Mouse (Mus musculus) thymus, postnatal 14 days (tissue): ENCODE results near the gene Kcnq1.

ENCODE experiments used
- DNase-seq: peaks from one replicate; pipeline ENCODE4 v3.0.0; 2021

Kcnq1 gene

GRCm38 (mm10) chr7:143375945-143376344 is 269.8 kb downstream of the Kcnq1 start:
- no peak for DNase-seq

GRCm38 (mm10) chr7:143380466-143381073 is 274.4 kb downstream of the Kcnq1 start:
- no peak for DNase-seq

- no peak for DNase-seq
Observed at GRCm38 (mm10) chr7:143386632-143387031, 280.5 kb downstream of the Kcnq1 start.

- no peak for DNase-seq
Observed at GRCm38 (mm10) chr7:143388783-143389695, 282.9 kb downstream of the Kcnq1 start.

- DNase-seq: no peak
Observed at GRCm38 (mm10) chr7:143389860-143390259, 283.7 kb downstream of the Kcnq1 start.

- DNase-seq: no peak
Observed at GRCm38 (mm10) chr7:143390277-143390948, 284.3 kb downstream of the Kcnq1 start.

GRCm38 (mm10) chr7:143395113-143395563 is 289.0 kb downstream of the Kcnq1 start:
- DNase-seq: no peak

- no peak for DNase-seq
Observed at GRCm38 (mm10) chr7:143399756-143400155, 293.6 kb downstream of the Kcnq1 start.

GRCm38 (mm10) chr7:143400599-143400998 is 294.4 kb downstream of the Kcnq1 start:
- DNase-seq: no peak

- DNase-seq: no peak
Observed at GRCm38 (mm10) chr7:143401429-143402016, 295.4 kb downstream of the Kcnq1 start.

GRCm38 (mm10) chr7:143404296-143404695 is 298.1 kb downstream of the Kcnq1 start:
- peak; percentile 65 for DNase-seq

GRCm38 (mm10) chr7:143407931-143408501 is 301.9 kb downstream of the Kcnq1 start:
- no peak for DNase-seq

GRCm38 (mm10) chr7:143408615-143409021 is 302.5 kb downstream of the Kcnq1 start:
- no peak for DNase-seq

GRCm38 (mm10) chr7:143412606-143413005 is 306.4 kb downstream of the Kcnq1 start:
- DNase-seq: no peak

GRCm38 (mm10) chr7:143415070-143415469 is 308.9 kb downstream of the Kcnq1 start:
- peak; percentile 79 for DNase-seq

- DNase-seq: no peak
Observed at GRCm38 (mm10) chr7:143416406-143416805, 310.2 kb downstream of the Kcnq1 start.

GRCm38 (mm10) chr7:143417875-143418274 is 311.7 kb downstream of the Kcnq1 start:
- DNase-seq: no peak

- DNase-seq: no peak
Observed at GRCm38 (mm10) chr7:143419585-143420160, 313.5 kb downstream of the Kcnq1 start.

- DNase-seq: no peak
Observed at GRCm38 (mm10) chr7:143428142-143428813, 322.1 kb downstream of the Kcnq1 start.

- DNase-seq: no peak
Observed at GRCm38 (mm10) chr7:143428814-143429499, 322.8 kb downstream of the Kcnq1 start.

- no peak for DNase-seq
Observed at GRCm38 (mm10) chr7:143432631-143433030, 326.5 kb downstream of the Kcnq1 start.
